Mouse (Mus musculus) 3134 (cell line): Measurements from ENCODE around the gene Crybg1.

Experiments
- DNase-seq: peaks from one replicate; pipeline ENCODE4 v3.0.0-alpha.2; 2011; ENCODE audit warnings: low spot score; ENCODE audit not compliant: insufficient read length; ENCODE audit errors: extremely low read depth

Gene Crybg1

DNA sequence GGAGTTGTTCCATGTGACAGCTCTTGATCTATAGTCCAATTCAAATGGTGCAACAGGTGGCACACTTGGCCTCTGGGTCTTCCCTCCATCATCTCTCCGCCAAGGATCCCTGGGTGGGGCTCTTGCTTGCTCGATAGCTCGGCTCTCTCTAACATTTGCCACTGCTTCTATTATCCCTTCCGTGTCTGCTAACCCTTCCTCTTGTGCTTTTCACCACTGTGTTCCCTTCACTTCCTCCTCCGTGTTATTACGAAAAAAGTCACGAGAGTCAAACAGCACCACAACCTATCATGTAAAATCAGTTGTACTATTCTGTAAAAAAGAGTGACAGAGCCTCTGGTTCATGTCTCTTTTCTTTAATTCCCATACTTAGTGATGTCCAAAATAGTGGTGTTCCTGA is 137.2 kb downstream of the Crybg1 start:
- DNase-seq = no peak

DNA sequence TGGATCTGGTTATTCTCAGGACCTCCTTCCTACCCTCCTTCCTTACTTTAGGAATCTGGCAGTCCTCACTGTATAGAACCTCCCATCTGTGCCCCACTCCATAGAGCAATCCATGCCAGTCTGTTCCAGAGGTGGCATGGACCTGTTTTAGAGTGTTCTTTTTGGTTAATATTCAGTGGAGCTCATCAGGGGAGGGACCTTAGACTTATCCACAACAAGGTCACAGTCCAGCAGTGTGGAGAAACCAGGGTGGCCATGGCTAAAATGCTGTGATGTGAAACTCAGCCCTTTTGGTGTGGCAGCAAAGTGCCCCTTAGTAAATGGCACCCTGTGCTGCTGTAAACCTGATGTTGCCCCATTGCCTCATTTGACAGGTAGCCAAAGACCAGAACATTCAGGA is 139.8 kb downstream of the Crybg1 start:
- no peak for DNase-seq

DNA sequence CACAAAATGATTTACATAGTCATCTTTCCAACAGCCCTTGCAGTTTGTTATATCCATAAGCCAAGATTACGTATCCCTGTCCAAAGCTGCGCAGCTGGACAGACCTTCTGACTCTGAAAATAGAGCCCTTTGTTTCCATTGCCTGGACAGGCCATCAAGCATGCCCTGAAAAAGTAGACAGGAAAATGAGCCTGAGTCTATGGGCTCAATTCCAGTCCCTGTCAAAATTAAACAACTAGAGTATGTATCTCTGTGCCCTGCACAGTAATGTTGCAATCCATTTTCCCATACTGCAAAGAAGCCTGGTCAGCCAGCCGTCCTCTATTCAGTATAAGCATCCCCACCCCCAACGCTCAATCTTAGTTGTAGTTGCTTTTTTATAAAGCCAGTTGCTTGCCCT is 141.8 kb downstream of the Crybg1 start:
- no peak for DNase-seq

DNA sequence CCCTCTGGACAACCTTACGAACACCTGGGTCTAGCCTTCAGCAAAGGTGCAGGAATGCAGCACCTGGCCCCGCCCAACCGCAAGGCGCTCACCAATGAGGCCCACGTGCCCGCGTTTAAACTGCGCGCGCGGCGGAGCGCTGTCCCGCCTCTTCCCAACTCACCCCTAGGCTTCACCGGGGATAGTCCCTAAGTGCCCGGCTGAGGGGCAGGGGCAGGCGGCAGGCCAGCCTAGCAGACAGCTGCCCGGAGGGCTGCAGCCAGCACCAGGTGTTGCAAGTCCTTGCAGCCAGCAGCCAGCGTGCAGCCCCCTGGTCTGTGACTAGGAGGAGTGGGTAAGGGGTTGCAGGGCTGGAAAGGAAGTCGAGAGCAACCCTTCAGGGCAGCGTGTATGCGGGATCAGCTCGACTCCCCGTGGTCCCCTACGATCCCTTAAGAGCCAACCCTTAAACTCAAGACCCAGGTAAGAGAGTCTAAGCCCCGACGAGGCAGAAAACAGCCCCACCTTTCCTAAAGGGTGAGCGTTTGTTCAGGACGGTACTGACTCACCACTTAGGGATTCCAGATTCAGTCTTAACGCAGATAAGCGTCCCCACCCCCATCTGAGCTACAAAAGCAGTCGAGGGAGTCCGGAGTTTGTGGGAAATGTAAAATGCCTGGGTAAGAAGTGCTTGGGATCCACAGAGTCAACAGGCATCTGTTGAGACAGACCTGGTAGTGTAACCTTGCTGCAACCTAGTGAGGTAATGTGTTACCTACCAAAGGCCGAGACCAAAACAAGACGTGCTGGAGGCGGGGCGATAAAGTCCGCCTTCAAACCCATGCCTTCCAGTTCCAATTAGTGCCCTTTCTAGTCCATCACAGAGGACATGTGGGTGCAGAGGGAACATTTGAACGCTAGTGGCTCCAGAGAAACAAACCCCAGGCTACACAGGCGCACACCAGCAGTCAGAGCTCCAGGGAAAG is 142.7 kb downstream of the Crybg1 start:
- no peak for DNase-seq

DNA sequence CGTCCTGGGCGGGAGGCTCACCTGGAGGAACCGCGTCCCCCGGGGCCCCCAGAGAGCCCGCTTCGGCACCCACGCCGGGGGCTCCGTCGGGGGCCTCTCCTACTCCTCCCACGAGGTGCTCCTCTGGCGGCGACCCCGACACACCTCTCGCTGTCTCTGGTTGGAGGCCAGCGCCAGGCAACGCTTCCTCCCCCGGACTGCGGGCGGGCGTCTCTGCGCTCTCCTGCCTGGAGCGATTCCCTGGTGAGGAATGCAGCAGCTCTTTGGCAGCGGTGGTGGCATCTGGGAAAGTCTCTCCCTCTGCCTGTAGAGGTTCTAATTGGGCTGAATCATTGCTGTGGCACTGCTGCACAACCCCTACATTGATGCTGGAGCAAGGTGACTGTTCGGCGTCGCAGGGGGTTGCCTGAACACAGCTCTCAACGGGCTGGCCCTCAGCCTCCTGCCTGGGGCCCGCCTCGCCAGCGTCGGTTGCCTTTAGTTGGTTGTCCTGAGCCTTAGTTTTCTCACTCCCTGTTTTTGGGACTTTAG is 144.4 kb downstream of the Crybg1 start:
- DNase-seq = peak; percentile 82

DNA sequence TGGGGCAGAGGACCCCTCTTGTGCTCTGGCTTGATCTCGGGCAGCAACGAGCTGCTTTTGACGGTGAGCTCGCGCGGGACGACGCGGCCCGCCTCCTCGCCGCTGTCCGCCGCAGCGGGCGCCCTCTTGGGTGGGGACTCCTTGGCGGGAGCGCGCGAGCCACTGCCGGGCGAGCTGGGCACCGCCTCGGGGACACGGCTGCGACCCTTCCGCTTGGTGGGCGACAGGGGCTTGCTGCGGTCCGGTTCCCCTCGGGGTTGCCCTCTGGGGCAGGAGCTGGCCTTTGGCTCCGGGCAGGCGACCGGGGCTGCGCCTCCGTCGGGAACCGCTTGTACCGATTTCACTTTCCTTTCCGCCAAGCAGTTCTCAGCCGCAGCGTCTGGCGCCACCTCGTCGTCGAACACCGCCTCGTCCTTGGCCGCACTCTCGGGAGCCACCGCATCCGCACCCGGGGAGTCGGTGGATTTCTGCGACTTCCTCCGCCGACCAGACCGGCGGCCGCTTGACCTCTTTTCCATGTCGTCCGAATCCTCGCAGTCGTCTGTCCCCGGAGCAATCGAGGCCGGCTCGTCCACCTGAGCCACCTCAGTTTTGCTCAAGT is 145.0 kb downstream of the Crybg1 start:
- peak; percentile 86 for DNase-seq

DNA sequence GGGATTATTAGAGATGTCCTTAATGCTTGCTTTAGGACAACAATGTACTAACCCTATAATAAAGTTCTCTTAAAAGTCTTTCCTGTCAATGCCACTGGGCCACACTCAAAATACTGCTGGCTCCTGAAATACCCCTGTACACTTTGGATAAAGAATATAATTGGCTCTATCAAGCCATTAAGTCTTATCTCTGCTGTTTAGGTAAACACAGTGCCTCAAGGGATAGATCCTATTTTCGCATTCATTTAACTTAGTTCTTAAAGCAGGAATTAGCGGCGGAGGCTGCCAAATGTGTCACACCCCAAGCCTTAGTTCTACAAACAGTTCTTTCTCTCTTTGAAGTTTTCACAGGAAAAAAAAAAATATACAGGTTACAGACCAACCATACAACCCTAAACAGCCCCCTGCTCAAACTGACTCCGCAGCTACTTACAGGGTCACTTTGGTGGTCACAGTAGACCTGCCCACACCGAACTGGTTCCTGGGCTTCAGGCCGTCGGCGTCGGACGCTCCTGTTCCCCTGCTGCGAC is 145.6 kb downstream of the Crybg1 start:
- no peak for DNase-seq

DNA sequence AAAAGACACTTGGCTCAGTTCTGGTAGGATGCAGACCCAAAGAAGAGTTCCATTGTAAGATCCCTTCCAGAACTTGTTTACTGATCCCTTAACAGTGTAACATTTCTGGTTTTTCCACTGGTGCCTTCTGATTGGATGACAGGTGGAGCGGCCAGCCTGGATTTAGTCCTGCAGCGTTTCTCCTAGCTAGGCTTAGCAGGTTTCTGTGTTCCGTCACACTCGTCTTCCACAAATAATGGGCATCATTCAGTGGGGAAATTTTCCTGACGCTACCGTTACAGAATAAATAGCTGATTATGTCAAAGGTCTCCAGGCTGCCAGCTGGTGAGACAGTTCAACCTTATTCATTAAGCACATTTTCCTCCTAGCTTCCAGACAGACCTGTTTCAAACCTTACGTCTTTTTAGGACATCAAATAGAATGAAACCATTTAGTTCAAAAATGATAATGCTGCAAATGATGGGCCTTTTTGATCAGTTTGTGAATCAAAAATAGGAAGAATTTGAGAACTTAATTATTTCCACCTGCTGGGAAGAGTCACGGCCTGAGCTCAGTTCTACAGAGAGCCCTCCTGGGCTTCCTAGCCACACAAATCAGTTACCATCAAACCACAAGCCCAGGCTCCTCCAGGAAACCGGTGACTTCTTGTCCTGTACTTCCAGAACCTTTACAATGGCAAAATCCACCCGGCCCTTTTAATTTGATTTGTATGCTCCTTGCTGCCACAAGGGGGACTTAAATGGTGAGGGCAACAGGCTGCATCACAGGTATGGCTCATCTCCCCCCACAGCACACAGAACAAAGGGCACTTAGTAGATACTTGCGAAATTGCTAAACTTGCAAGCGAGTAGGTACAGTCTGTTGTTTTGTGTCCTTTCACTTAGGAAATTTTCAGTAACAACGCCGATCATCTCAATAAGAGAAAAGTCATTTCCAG is 146.4 kb downstream of the Crybg1 start:
- DNase-seq = peak; percentile 51

DNA sequence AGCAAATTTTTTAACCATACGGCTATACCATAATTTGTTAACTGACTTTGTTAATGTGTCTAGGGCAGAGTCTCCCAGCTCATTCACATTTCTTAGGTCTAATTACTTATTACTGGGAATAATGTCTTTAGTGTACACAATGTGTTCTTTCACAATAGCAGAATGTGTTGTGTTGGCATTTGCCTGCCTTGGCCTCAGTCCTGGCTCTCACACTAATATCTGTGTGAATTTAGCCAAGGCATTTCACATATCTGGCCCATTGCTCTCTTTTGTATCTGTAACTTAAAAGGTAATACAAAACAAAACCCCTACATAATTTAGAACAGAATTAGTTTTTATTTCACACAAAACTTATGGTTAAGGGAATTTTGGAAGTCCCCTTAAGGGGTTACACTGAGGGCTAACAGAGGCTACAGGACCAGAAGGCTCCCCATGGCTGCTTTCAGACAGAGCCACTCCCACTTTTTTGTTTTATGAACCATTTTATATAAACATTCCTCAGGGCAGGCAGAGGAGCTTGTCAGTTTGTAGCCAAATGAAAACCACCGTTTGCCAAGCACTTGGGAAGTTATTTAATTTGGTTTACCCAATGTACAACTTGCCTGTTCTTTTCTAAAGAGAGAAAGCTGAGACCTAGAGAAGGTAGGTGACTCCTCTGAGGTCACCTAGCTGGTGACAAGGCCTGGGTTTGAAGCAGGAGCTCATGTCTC is 148.3 kb downstream of the Crybg1 start:
- DNase-seq = no peak

DNA sequence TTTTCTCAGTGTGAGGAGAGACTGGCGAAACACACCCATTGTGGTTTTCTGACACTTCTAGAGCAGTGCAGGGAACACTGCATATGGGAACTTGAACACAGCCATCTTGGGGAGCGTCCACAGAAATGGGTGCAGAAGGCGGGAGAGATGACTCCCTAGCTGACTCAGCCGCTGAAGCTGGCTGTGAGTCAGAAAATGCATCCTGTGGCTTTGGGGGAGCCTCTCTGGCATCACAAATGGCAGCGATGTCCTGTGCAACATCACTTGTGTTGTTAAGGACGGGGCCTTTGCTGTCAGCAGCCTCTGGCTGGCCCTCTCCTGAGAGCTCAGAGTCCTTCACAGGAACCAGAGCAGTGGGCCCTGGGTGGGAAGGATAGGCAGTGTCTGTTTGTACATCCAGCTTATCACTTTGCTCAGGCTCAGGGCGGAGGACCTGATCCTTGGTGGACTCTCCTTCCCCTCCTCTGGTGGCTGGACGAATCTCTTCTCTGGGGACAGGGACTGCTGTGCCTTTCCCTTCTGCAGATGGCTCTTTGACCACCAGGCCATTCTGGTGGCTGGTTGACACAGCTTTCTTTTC is 150.1 kb downstream of the Crybg1 start:
- DNase-seq = peak; percentile 66

DNA sequence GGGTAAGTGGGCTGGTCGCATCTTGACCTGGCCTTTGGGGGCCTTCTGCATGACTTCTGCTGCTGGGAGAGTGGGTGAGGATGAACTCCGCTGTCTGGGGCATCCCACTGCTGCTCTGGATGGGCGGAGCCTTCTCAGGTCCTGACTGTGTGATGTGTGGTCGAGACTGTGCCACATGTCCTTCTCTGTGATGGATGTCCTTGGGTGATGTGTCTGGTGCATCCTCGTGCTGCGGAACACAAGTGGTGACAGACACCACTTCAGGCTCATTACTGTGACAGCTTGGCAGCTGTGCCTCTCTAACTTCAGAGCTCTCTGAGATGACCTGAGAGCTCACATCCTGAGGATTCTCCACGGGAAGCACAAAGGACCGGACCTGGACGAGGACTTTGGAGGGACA is 150.6 kb downstream of the Crybg1 start:
- no peak for DNase-seq

DNA sequence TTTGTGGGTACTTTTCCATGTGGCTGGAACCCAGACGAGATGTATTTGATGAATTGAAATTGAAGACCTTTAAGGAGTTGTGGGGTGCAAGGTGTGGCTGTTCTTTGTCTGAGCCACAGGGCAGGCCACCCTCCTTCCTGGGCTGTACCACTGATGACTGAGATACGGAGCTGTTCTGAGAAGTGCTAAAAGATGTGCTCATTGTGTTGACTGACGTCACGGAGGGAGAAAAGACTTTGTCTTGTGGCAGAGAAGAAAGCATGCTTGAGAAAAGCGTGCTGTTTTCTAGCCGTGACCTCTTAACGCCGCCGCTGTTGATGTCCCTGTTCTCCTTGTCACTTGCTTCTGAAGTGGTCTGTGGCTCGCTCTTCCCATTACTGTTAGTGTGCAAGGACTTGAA is 151.4 kb downstream of the Crybg1 start:
- no peak for DNase-seq

DNA sequence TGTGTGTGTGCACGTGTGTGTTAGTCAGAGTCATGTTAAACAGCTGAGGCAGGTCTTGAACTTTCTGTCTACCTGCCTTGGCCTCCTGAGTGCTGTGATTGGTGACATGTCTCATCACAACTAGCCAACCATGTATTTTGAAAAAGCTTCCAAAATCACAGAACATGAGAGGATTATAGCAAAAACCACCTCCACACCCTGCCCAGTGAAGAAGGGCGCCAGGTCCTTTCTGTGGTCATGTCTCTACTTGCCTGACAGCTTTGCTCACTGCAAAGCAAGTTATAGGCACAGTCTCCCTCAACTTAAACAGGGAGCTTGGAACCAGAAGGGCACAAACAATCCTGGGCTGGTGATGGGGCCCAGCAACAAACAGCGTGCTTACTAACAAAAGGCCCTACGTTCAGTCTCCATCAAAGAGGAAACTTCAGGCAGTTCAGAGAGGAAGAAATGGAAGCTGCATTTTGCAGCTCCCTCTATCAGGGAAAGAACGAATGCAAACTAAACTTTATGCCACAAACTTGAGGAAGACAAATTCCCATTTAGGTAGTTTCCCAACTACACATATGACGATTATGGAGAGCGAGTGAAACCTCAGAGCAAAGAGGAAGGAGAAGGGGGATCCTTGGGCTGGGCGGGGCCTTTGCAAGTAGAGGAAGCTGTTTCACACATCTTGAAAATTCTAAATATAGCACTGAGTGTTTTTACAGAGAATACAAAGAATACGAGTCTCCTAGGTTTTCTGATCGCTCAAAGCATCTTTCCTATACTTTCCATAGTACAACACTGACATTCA is 152.6 kb downstream of the Crybg1 start:
- DNase-seq = no peak

DNA sequence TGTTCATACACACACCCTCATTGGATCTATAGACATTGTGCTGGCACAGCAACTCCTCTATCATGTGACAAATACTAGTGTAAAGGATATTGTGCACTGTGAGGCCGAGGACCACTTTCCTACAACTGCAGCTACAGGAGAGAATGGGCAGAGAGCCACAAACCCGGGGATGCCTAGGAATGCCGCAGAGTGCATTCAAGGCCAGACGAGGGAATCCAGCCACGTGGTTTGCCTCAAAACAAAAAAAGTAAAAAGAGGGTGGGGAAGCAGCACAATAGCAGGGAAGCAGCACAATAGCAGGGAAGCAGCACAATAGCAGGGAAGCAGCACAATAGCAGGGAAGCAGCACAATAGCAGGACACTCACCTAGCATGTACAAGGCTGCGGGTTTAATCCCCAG is 155.5 kb downstream of the Crybg1 start:
- no peak for DNase-seq

DNA sequence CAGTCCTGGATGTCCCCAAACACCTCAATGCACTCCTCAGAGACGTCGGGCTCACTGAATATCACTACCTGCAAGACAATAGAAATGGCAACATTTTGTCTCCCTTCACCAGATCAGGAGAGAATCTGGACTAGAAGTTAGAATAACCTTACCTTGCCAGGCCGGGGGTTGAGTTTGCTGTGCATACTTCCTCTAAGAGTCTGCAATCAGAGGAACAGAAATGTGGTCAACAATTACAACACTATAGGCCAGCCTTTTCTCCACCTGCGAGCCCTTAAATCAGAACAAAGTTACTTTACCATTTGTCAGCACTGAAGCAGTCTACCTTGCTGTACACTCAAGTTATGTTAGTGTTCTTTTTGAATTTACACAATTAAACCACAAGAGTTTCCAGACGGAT is 156.1 kb downstream of the Crybg1 start:
- DNase-seq = no peak

DNA sequence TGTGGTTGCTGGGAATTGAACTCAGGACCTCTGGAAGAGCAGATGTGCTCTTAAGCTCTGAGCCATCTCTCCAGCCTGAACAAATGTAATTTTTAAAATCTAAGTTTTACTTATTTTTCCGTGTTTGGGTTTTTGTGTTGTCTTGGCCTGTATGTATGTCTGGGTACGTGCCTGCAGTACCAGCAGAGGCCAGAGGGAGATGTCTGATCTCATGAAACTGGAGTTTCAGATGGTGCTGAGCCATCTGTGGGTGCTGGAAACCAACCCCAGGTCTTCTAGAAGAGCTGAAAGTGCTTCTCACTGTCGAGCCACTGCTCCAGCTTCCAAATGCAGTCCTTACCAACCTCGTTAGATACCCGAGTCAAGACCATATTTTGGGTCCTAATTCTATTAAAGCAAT is 157.4 kb downstream of the Crybg1 start:
- no peak for DNase-seq

DNA sequence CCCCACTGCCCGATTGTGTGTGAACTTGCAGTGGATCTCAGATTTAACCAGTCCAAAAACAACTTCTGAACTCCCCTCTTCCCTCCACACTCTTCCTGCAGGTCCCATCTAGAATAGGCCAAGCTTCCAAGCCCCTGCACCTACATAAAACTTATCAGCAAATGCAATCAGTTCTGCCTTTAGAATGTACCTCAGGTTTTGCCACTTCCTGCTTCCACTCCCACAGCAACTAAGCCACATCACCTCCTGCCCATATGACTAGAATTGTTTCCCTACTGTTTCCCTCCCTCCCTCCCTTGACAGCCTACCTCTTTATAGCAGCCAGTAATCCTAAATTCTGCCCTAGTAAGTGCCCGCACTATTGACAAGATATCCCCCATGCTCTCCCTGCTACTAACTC is 164.8 kb downstream of the Crybg1 start:
- no peak for DNase-seq

DNA sequence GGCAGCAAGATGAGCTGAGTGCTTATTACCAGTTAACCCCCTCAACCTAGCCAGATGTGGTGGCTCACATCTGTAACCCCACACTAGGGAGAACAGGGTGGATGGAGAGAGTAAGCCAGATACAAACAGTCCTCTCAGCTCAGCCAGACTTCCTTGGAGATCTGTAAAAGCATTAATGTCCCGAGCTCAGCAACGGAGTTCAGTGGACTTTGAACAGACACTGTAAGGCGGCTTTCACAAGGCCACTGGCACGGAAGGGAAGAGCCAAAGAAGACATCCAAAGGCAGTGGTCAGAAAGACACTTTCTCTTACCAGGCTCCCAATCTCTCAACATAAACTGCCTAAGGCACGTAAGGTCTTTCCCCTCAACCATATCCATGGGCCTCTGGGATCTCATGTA is 165.4 kb downstream of the Crybg1 start:
- DNase-seq = no peak

DNA sequence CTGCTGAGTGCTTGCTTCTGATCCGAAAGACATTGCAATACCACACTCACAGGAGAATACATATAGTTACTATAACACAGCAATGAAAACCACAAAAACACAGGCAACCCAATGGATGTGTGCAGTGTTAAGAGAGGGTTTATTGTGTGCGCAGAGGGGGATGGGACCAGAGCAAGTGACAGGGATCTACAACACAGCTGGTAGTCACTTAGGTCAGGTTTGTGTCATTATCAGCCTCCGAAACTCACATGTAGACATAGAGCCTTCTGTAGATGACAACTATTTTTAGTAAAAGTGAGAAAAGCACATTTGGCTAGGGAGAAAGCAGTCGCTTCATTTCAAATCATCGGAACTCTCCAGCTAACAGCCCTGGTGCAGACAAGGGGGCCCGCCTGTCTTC is 166.2 kb downstream of the Crybg1 start:
- no peak for DNase-seq
